In genomic region chr9:40685801-40686420, GRCm38 (mm10) we compare ENCODE assay signal across 8 mouse cellular contexts. TPM values are rescaled to one million over a fixed set of nuclear protein-coding genes. Genes with fewer than 3 reads are reported as not detected.
DNase-seq lines count a peak whose midpoint lies in the region; ATAC-seq and TF ChIP-seq lines count a peak whose summit lies in the region.

Gene Clmp (plus strand): TSS chr9:40685962.

- DNase-seq in left cerebral cortex, adult 18-20 months (ENCODE audit: low spot score in 2 of 2) = peak in 1 of 2 experiments; percentile 49
- no peak for DNase-seq in left cerebral cortex, adult 11 months (ENCODE audit: low spot score)
- peak; percentile 27 for DNase-seq in adrenal gland, postnatal 14 days
- peak; percentile 82 for DNase-seq in embryonic facial prominence, embryonic 10.5 days (ENCODE audit: low spot score)
- DNase-seq in heart, postnatal 10 days = peak; percentile 36 to 39
- peak; percentile 64 for DNase-seq in left cerebral cortex, postnatal 4 days

- peaks cover 5% of the 10 kb centered on the region for H3K79me2 ChIP-seq in myocyte (ENCODE audit: control insufficient read depth, insufficient read depth)

- peak within 1 kb of the TSS; percentile 3 for H3ac ChIP-seq in myocyte (ENCODE audit: control insufficient read depth, insufficient read length)

- H3K4me1 ChIP-seq in embryonic facial prominence, embryonic 10.5 days = peaks cover 54% of the 10 kb centered on the region

- peak within 1 kb of the TSS; percentile 92 for H3K4me3 ChIP-seq in embryonic facial prominence, embryonic 10.5 days
- peak within 1 kb of the TSS; percentile 39 for H3K4me3 ChIP-seq in myocyte

- intact Hi-C loops in heart, postnatal 10 days (cut with DNase I) = no loop called here
- intact Hi-C loops in left cerebral cortex, postnatal 4 days (cut with DNase I) = loop anchor here (5.0 kb wide), 1 partner anchor 49 kb away; no protein-coding TSS in a partner anchor

- WGBS in embryonic facial prominence, embryonic 10.5 days = under 1% methylated on average over 53 of the region's 53 CpGs

- peak within 1 kb of the TSS; percentile 80 for H3K4me2 ChIP-seq in myocyte (ENCODE audit: low read depth)

- peak within 1 kb of the TSS; percentile 99 for H3K27ac ChIP-seq in embryonic facial prominence, embryonic 10.5 days (replicated peaks)

- no peak for TF ChIP-seq POLR2A in myocyte (IDR thresholded peaks at IDR 0.05; ENCODE audit: insufficient read length, low read depth)

- no peaks in the 10 kb centered on the region for H3K36me3 ChIP-seq in embryonic facial prominence, embryonic 10.5 days (replicated peaks)
- H3K36me3 ChIP-seq in myocyte (ENCODE audit: control insufficient read depth, insufficient read depth) = no peaks in the 10 kb centered on the region

- peaks cover 43% of the 10 kb centered on the region for H3K27me3 ChIP-seq in embryonic facial prominence, embryonic 10.5 days (replicated peaks; ENCODE audit: low read depth, poor library complexity, severe bottlenecking)
- H3K27me3 ChIP-seq in myocyte (ENCODE audit: control insufficient read depth, insufficient read depth, insufficient read length) = no peaks in the 10 kb centered on the region

- H3K9me3 ChIP-seq in embryonic facial prominence, embryonic 10.5 days = no peaks in the 10 kb centered on the region

- no peak for ATAC-seq in megakaryocyte-erythroid progenitor cell, adult 5-6 weeks (replicated peaks; ENCODE audit: low FRiP score, low TSS enrichment, poor library complexity, severe bottlenecking)

TF ChIP-seq in myocyte, 11 proteins besides CTCF, POLR2A, EP300 and RAD21:
- TF ChIP-seq MYOD1 (IDR thresholded peaks at IDR 0.05; ENCODE audit: control insufficient read depth in 1 of 3, insufficient read length in 2 of 3, low read depth in 2 of 3) (no peak), E2F4 (IDR thresholded peaks at IDR 0.05; ENCODE audit: insufficient read depth) (no peak), USF1 (IDR thresholded peaks at IDR 0.05; ENCODE audit: low read depth) (no peak), MYOG (IDR thresholded peaks at IDR 0.05; ENCODE audit: control insufficient read depth in 1 of 3, insufficient read depth in 1 of 3, insufficient read length in 2 of 3, low read depth in 2 of 3) (no peak), REST (IDR thresholded peaks at IDR 0.05; ENCODE audit: insufficient read depth, insufficient read length) (no peak), CEBPB (IDR thresholded peaks at IDR 0.05; ENCODE audit: insufficient read depth, poor library complexity, severe bottlenecking) (no peak)

RNA-seq across cellular contexts. Expression of gene Clmp, which starts in this region (rescaled TPM):
- total RNA-seq in left cerebral cortex, adult 18-20 months (2021) = 10 to 100 TPM; 28.1 to 30.0 TPM
- 6.5 and 7.4 TPM in 2 replicates for total RNA-seq in adrenal gland, postnatal 14 days (2021)
- 35.5 and 45.6 TPM in 2 replicates for polyA plus RNA-seq in embryonic facial prominence, embryonic 10.5 days (2016; fragmentation: Nextera tagmentation; extraction: Ambion mirVana)
- 1 to 10 TPM; 4.8 to 7.8 TPM for total RNA-seq in heart, postnatal 10 days (2021)
- total RNA-seq in left cerebral cortex, postnatal 4 days (2021) = 100 to 1,000 TPM; 116 to 135 TPM
- polyA plus RNA-seq in myocyte (2012; fragmentation: generic; extraction: Trizol) = 3.8 TPM
- not detected in 2 replicates for total RNA-seq in megakaryocyte-erythroid progenitor cell, adult 5-6 weeks (2014; fragmentation: Nextera tagmentation)
- 0.19 and 0.27 TPM in 2 replicates for total RNA-seq in megakaryocyte-erythroid progenitor cell, adult 5-6 weeks (2017)
